8 mouse cellular contexts compared by ENCODE assay signal in the genomic region with DNA sequence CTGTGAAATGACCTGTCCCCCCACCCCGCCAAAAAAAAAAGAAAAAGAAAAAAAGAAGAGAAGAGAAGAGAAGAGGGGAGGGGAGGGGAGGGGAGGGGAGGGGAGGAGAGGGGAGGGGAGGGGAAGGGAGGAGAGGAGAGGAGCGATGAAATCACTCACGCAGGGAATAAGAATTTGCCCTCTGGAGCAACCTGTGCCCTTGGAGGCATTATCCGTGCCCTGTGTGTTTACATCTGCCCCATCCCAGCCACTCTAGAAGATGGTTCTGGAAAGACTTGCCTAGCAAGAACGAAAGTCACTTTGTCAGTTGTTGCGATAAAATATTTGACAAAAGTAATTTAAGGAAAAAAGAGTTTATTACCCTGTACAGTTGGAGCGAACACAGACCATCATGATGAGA. TPM values are rescaled to one million over a fixed set of nuclear protein-coding genes. Genes with fewer than 3 reads are reported as not detected.
A peak's percentile ranks its signal among the peaks of the same experiment; 100 is the strongest.
DNase-seq lines count a peak whose midpoint lies in the region; ATAC-seq and TF ChIP-seq lines count a peak whose summit lies in the region.

No protein-coding gene starts in this region.

- peak; percentile 51 for DNase-seq in kidney, adult 2 months
- DNase-seq in kidney, postnatal 14 days, result no peak
- DNase-seq in hindbrain, embryonic 11.5 days (ENCODE audit: low spot score), result no peak
- no peak for DNase-seq in spleen, postnatal 10 days (ENCODE audit: low spot score in 2 of 2)
- no peak for DNase-seq in cerebellum, adult 18-20 months
- no peak for DNase-seq in frontal cortex, postnatal 10 days (ENCODE audit: low spot score in 2 of 2)

- TF ChIP-seq CTCF in kidney, adult 2 months (conservative IDR thresholded peaks at IDR 0.05; ENCODE audit: insufficient read depth, insufficient read length, low read depth, low read length), result no peak
- TF ChIP-seq CTCF in bone marrow, adult 2 months (IDR thresholded peaks at IDR 0.05; ENCODE audit: control insufficient read depth, insufficient read depth, low read length), result no peak

- H3K27ac ChIP-seq in kidney, adult 2 months (ENCODE audit: insufficient read depth, low read depth, low read length), result 0 out of 2 replicates have a peak overlapping the region, but pooled peaks have one; percentile 29
- no peak overlapping the region; the same call in 1 of the 2 replicates for H3K27ac ChIP-seq in bone marrow, adult 2 months (ENCODE audit: control insufficient read depth, insufficient read depth, low read depth, low read length, poor library complexity)
- H3K27ac ChIP-seq in hindbrain, embryonic 11.5 days (ENCODE audit: low read depth, low read length), result no peak overlapping the region
- no peak overlapping the region for H3K27ac ChIP-seq in midbrain, embryonic 13.5 days

- peak overlapping the region; percentile 74 for H3K4me2 ChIP-seq in hindbrain, embryonic 11.5 days (replicated peaks; ENCODE audit: low read depth, low read length)
- H3K4me2 ChIP-seq in midbrain, embryonic 13.5 days (replicated peaks), result peak overlapping the region; percentile 83

- TF ChIP-seq POLR2A in kidney, adult 2 months (IDR thresholded peaks at IDR 0.05; ENCODE audit: low read depth, low read length), result no peak
- no peak for TF ChIP-seq POLR2A in bone marrow, adult 2 months (IDR thresholded peaks at IDR 0.05; ENCODE audit: borderline replicate concordance, control insufficient read depth, low read depth, low read length)

- H3K4me3 ChIP-seq in kidney, adult 2 months (ENCODE audit: insufficient read depth, low read depth, low read length), result peak overlapping the region; percentile 95
- H3K4me3 ChIP-seq in bone marrow, adult 2 months (replicated peaks; ENCODE audit: control insufficient read depth, low read depth, low read length), result peak overlapping the region; percentile 51
- H3K4me3 ChIP-seq in hindbrain, embryonic 11.5 days (ENCODE audit: low read depth, low read length), result peak overlapping the region; percentile 93; the same call in 1 of the 2 replicates
- H3K4me3 ChIP-seq in midbrain, embryonic 13.5 days (replicated peaks), result peak overlapping the region; percentile 67

- no peak overlapping the region for H3K9ac ChIP-seq in hindbrain, embryonic 11.5 days (ENCODE audit: low read depth, low read length)
- no peak overlapping the region for H3K9ac ChIP-seq in midbrain, embryonic 13.5 days (replicated peaks)

- WGBS in kidney, adult 2 months, result 32% methylated on average over 6 of the region's 7 CpGs
- whole genome bisulfite sequencing in bone marrow, adult 2 months, result 44% methylated on average over 7 of the region's 7 CpGs
- WGBS in hindbrain, embryonic 11.5 days, result 30% methylated on average over 6 of the region's 7 CpGs
- 33% methylated on average over 6 of the region's 7 CpGs for WGBS in midbrain, embryonic 13.5 days

- ATAC-seq in hindbrain, embryonic 11.5 days (ENCODE audit: low FRiP score), result peak; percentile 31; the same call in 1 of the 2 replicates
- ATAC-seq in midbrain, embryonic 13.5 days, result peak; percentile 49; the same call in 1 of the 2 replicates

- H3K36me3 ChIP-seq in kidney, adult 2 months (ENCODE audit: control insufficient read depth, insufficient read depth, low read length), result no peaks in the 10 kb centered on the region
- H3K36me3 ChIP-seq in hindbrain, embryonic 11.5 days (ENCODE audit: control insufficient read depth, insufficient read depth, low read length), result no peaks in the 10 kb centered on the region
- no peaks in the 10 kb centered on the region for H3K36me3 ChIP-seq in midbrain, embryonic 13.5 days

- H3K4me1 ChIP-seq in kidney, adult 2 months (ENCODE audit: control insufficient read depth, insufficient read depth, low read length), result peaks cover 19% of the 10 kb centered on the region; the same call in 1 of the 2 replicates
- H3K4me1 ChIP-seq in bone marrow, adult 2 months (ENCODE audit: control insufficient read depth, insufficient read depth, low read length), result peaks cover 5% of the 10 kb centered on the region; the same call in 1 of the 2 replicates
- no peaks in the 10 kb centered on the region for H3K4me1 ChIP-seq in hindbrain, embryonic 11.5 days (replicated peaks; ENCODE audit: control insufficient read depth, insufficient read depth, low read length)
- H3K4me1 ChIP-seq in midbrain, embryonic 13.5 days (replicated peaks), result peaks cover 9% of the 10 kb centered on the region; the same call in 1 of the 2 replicates

- no peaks in the 10 kb centered on the region for H3K9me3 ChIP-seq in hindbrain, embryonic 11.5 days (ENCODE audit: control insufficient read depth, low read length)
- H3K9me3 ChIP-seq in midbrain, embryonic 13.5 days, result no peaks in the 10 kb centered on the region

- no peaks in the 10 kb centered on the region for H3K27me3 ChIP-seq in kidney, adult 2 months (replicated peaks; ENCODE audit: control insufficient read depth, insufficient read depth, low read length)
- H3K27me3 ChIP-seq in hindbrain, embryonic 11.5 days (ENCODE audit: control insufficient read depth, insufficient read depth, low read length), result no peaks in the 10 kb centered on the region
- no peaks in the 10 kb centered on the region for H3K27me3 ChIP-seq in midbrain, embryonic 13.5 days

RNA-seq across cellular contexts. Expression of a gene that starts 0.4 kb away (rescaled TPM):
- polyA plus RNA-seq in kidney, adult 2 months (2012; rRNA removed), result 38.5 and 46.5 TPM in 2 replicates
- 29.3 and 44.7 TPM in 2 replicates for polyA plus RNA-seq in bone marrow, adult 2 months (2011; ENCODE audit: insufficient read depth, insufficient read length, low replicate concordance, missing spikeins)
- polyA plus RNA-seq in hindbrain, embryonic 11.5 days (2014; fragmentation: Nextera tagmentation; extraction: Ambion mirVana), result 62.9 and 68.0 TPM in 2 replicates
- polyA plus RNA-seq in midbrain, embryonic 13.5 days (2015; fragmentation: Nextera tagmentation; extraction: Ambion mirVana), result 47.9 TPM in 2 replicates
